Mouse (Mus musculus) heart, postnatal 14 days (tissue): ENCODE results near the gene Cwc22. TPM values are rescaled to one million over a fixed set of nuclear protein-coding genes. Genes with fewer than 3 reads are reported as not detected.

Experiments used
- DNase-seq, 2 experiments: peaks; one replicate each; pipeline ENCODE4 v3.0.0; 2021 to 2022
- intact Hi-C: fragments of 180-260 bp; cut with DNase I; formaldehyde crosslinking; loops from one replicate; pipeline ENCODE4 v1.15.1; 2025
- total RNA-seq, 2 experiments: library from RNA; stranded (reverse); gene quantifications; 2 replicates each; pipeline ENCODE4 v1.2.3; 2021

Gene Cwc22
- total RNA-seq, 2 experiments from 2014 or later, result 14.9 to 17.6 TPM

DNA sequence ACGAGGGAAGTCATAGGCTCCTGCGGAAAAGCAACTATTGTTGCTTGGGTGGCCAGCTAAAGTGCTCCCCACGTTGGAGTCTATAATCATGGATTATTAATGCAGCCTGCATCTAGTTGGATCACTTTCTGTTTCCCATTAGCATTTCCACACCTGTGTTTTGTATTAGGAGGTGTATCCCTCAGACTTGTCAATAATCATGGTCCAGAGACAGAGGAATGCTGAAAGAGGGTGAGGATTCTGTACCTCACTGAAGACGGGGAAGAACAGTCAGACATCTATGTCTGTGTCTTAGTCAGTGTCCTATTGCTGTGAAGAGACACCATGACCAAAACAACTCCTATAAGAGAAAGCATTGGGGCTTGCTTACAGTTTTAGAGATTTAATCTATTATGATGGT lies 63.2 kb downstream of the Cwc22 start:
- no peak for DNase-seq
- intact Hi-C loops, result no loop called here

DNA sequence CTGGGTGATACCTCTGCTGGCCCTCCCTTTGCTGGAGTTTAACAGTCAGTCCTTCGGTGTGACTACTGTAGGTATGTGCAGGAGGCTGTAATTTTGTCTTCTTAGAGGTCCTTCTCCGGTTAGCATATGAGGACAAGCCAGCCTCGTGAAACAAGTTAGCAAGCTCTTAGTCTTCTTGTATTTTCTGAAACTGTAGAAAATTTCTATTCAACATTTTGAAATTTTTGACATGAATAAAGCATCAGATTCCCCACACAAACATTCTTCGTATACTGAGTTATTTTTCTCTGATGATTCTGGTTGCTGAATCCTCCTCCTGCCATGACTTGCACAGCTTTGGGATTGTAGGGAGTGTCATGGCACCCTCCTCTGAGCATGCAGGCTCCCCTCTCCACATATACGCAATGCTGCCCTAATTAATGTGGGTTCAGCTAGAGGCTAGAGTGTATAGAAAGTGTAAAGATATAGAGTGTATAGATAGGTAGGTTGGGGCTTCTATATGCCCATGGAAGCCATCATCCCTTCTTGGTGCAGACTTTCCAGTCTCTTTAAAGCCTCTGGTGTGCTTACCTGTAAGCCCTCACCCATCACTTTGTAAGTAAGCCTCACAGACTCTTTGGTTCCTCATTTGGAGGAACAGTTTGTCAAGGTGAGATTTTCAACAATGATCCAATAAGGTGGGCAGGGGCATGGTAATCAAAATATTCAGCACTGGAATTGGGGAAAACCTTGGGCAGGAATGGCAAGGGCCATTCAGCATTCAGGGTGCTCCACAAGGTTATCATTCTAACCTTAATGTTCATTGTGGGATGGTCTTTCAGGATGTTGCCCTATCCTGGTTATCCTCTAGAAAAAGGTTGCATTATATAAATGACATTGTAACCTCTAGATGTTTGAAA lies 64.6 kb downstream of the Cwc22 start:
- no peak for DNase-seq
- intact Hi-C loops, result no loop called here

DNA sequence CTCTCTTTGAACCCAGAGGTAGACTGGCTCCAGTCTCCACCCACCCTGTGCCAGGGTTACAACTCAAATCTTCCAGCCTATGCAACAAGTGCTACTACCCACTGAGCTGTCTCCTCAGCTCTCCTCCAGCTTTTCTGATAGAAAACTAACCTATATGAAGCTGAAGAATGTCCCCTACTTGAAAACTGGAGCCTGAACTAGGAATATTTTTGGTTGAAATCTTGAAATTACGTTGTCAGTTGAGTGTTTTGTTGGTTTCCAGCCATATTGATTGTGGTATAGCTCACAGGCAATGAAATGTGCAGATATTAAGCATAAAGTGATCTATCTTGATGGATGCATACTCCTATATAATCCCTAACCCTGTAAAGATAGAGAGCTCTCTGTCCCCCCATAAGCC lies 65.8 kb downstream of the Cwc22 start:
- intact Hi-C loops, result no loop called here
- no peak for DNase-seq

GRCm38 (mm10) chr2:77879736-77880135 lies 66.4 kb downstream of the Cwc22 start:
- intact Hi-C loops, result loop anchor here (10.0 kb wide), 1 partner anchor 105 kb away; no protein-coding TSS in a partner anchor
- no peak for DNase-seq

GRCm38 (mm10) chr2:77877156-77877855 lies 68.9 kb downstream of the Cwc22 start:
- intact Hi-C loops, result loop anchor here (10.0 kb wide), 1 partner anchor 107 kb away; no protein-coding TSS in a partner anchor
- no peak for DNase-seq

GRCm38 (mm10) chr2:77876331-77876730 lies 69.8 kb downstream of the Cwc22 start:
- intact Hi-C loops, result loop anchor here (10.0 kb wide), 1 partner anchor 108 kb away; no protein-coding TSS in a partner anchor
- no peak for DNase-seq

DNA sequence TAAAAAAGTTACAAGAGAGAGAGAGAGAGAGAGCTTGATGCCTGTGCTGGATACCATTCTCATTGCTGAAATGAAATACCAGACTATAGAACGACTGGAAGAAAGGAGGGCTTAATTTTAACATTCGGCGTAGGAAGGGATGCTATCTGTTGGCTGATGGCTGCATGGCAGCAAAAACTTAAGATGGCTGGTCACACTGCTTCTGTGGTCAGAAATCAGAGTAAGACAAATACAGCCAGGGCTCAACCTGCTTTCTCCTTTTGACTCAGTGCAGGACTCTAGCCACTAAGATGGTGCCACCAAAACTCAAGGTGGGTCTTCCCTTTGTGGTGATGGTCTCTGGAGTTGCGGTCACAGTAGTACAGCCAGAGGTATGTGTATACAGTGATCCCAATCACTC lies 70.7 kb downstream of the Cwc22 start:
- DNase-seq, result no peak
- intact Hi-C loops, result loop anchor here (10.0 kb wide), 1 partner anchor 109 kb away; no protein-coding TSS in a partner anchor

GRCm38 (mm10) chr2:77874678-77875077 lies 71.5 kb downstream of the Cwc22 start:
- DNase-seq, result no peak
- intact Hi-C loops, result loop anchor here (10.0 kb wide), 1 partner anchor 110 kb away; no protein-coding TSS in a partner anchor

GRCm38 (mm10) chr2:77873806-77874205 lies 72.4 kb downstream of the Cwc22 start:
- no peak for DNase-seq
- intact Hi-C loops, result loop anchor here (10.0 kb wide), 1 partner anchor 111 kb away; no protein-coding TSS in a partner anchor

GRCm38 (mm10) chr2:77872676-77873075 lies 73.5 kb downstream of the Cwc22 start:
- no peak for DNase-seq
- intact Hi-C loops, result loop anchor here (10.0 kb wide), 1 partner anchor 112 kb away; no protein-coding TSS in a partner anchor

- DNase-seq, result no peak
- intact Hi-C loops, result loop anchor here (10.0 kb wide), 1 partner anchor 114 kb away; no protein-coding TSS in a partner anchor
Observed at GRCm38 (mm10) chr2:77871146-77871545, 75.0 kb downstream of the Cwc22 start.

GRCm38 (mm10) chr2:77869729-77870280 lies 76.4 kb downstream of the Cwc22 start:
- intact Hi-C loops, result loop anchor here (1.0 to 10.0 kb wide), 2 partner anchors 115 to 156 kb away; no protein-coding TSS in a partner anchor
- no peak for DNase-seq

GRCm38 (mm10) chr2:77863934-77864333 lies 82.2 kb downstream of the Cwc22 start:
- no peak for DNase-seq
- intact Hi-C loops, result no loop called here

DNA sequence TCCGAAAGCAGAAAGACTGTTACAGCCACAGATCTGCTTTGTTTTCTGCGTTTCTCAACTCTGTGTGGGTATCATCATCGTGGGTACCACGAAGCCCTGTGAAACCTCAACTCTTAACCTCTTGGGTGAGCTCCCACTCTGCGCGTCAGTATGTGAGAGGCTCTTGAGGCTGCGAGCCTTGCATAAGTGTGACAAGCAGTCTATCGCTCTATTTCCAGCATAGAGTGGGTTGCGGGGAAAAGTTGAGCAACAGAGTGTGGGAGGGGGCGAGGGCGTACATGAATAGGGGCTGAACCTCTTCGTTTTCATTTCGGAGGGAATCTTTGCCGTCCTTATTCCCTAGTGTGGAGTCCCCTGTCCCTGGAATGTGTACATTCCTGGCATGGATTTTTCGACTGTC lies 82.7 kb downstream of the Cwc22 start:
- DNase-seq, result peak in 1 of 2 experiments; percentile 8
- intact Hi-C loops, result no loop called here

DNA sequence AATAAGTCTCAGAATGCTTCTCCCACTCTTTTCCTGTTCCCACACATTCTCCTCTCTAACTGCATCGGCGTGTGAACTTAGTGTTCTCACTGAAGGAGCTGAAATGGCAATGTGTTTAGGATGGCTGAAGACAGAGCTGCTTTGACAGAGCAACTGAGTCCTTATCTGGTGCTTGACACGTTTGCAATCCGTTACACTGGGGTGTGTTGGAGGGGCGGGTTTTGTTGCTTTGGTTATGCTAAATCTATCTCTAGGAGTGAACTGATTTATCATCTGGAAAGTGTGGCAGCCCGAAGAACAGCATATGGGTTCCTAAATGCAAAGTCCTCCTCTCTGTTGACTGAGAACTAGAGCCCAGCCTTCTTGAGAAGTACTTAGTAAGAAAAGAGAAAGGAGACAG lies 104.7 kb downstream of the Cwc22 start:
- intact Hi-C loops, result no loop called here
- no peak for DNase-seq

DNA sequence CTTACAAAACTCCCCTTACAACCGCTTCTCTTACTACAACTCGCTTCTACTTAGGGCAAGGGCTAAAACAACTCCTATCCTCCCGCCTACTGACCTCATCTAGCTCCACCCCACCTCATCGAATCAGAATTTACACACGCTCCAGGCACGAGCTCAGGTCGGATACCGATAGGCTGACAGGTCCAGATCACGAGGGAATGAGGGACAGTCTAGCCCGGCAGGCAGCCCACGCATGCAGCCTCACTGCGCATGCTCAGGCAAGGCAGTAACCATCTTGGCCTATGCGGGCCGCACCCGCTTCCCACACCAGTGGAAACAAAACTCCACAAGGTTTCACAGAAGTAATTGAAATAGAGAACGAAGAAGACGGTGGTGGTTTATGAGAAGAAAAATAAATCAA lies 106.6 kb downstream of the Cwc22 start:
- DNase-seq, result no peak
- intact Hi-C loops, result no loop called here

- intact Hi-C loops, result no loop called here
Observed at GRCm38 (mm10) chr2:77838688-77839087, 107.5 kb downstream of the Cwc22 start.

DNA sequence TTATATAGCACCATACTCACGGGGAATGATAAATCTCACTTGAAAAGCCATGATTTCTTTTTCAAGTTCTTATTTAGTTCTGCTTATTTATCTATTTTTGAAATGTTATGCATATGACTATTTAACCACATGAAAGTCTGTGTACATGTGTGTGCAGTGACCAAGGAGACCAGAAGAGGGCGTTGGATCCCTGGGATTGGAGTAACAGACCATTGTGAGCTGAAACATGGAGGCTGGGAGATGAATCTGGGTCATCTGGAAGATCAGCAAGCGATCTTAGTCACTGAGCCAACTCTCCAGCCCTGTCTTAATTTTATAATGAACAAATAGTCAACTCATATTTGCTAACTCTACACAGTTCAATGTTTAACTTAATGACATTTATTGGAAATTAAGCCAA lies 110.4 kb downstream of the Cwc22 start:
- no peak for DNase-seq
- intact Hi-C loops, result no loop called here

More at GRCm38 (mm10) chr2:77838688-77839087, 107.5 kb downstream of the Cwc22 start:
- no peak for DNase-seq
